ENCODE assay signal across 10 mouse cellular contexts in the genomic region with DNA sequence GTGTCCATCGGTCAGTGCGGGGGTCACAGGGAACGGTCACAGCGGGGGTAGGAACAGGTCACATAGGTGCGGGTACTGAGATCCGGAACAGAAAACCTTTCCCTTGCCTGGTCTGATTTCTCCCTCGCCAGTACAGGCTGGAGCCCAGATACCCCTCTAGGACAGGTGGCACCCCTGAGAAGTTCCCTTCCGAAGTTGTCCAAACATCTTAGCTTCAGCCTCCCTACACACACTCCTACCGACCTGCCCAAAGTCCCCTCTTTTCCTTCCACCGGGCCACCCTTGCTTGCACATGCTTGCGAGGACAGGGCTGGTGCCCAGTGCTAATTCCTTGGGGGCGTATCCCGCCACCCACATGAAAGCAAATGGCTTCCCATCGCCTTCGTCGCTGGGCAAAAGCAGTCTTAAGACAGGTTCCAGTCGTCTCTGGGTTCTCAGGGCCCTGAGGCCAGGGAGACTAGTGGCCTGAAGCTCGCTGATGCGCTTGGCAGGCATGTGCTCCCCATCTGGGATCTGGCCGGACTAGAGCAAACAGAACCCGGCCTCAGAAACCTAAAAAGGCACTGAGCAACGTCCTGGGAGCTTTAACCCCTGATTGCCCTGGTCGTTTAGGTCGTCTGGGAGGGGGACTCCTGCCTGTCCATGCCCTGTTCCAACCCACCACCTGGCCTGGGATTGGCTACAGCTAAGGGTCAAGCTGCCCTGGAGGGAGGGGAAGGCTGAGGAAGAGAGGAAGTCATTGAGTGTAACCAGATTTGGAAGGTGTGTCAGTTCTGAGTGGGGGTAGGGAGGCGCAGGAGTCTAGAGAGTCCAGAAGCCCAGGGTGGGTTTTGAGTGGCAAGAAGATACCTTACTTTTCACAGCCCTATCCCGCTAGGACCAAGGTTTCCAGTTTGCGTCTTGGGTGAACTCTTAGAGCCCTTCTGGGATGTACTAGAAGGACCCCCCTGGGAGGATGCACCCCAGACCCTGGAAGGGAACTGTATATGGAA. TPM values are rescaled to one million over a fixed set of nuclear protein-coding genes. Genes with fewer than 3 reads are reported as not detected.
A peak's percentile ranks its signal among the peaks of the same experiment; 100 is the strongest.
DNase-seq lines count a peak whose midpoint lies in the region; ATAC-seq lines count a peak whose summit lies in the region.
"Had no signal": no experiment of that assay in that cellular context is flagged by ENCODE, and none has a peak within 500 bp of the region (broad histone marks: within the 10 kb centered on the region; RNA-seq: fewer than 3 reads in every experiment).

No protein-coding gene starts in this region.

- no peaks in the 10 kb centered on the region for H3K9me3 ChIP-seq in embryonic facial prominence, embryonic 10.5 days
- no peaks in the 10 kb centered on the region for H3K9me3 ChIP-seq in heart, embryonic 11.5 days (replicated peaks; ENCODE audit: control insufficient read depth, low read length)
- no peaks in the 10 kb centered on the region for H3K9me3 ChIP-seq in limb, embryonic 15.5 days

- peaks cover 69% of the 10 kb centered on the region for H3K27me3 ChIP-seq in embryonic facial prominence, embryonic 10.5 days (replicated peaks; ENCODE audit: low read depth, poor library complexity, severe bottlenecking)
- H3K27me3 ChIP-seq in heart, embryonic 11.5 days (ENCODE audit: control insufficient read depth, insufficient read depth, low read length), result no peaks in the 10 kb centered on the region
- peaks cover 12% of the 10 kb centered on the region; the same call in 1 of the 2 replicates for H3K27me3 ChIP-seq in limb, embryonic 15.5 days
- H3K27me3 ChIP-seq: Patski had no signal

- H3K4me3 ChIP-seq in embryonic facial prominence, embryonic 10.5 days, result peak overlapping the region; percentile 64
- peak overlapping the region; percentile 67 for H3K4me3 ChIP-seq in heart, embryonic 11.5 days (ENCODE audit: low read depth, low read length)
- peak overlapping the region; percentile 61 for H3K4me3 ChIP-seq in limb, embryonic 15.5 days

- DNase-seq in kidney, postnatal 4 days, result peak; percentile 36 to 52
- no peak for DNase-seq in kidney, postnatal 36 days
- DNase-seq in embryonic facial prominence, embryonic 10.5 days (ENCODE audit: low spot score), result peak; percentile 68
- peak; percentile 37 for DNase-seq in ovary, postnatal 14 days (ENCODE audit: low spot score)
- DNase-seq in thymus, postnatal 25 days, result no peak
- no peak for DNase-seq in spleen, adult 12 weeks (ENCODE audit: low spot score)

- H3K4me1 ChIP-seq in embryonic facial prominence, embryonic 10.5 days, result peaks cover 69% of the 10 kb centered on the region
- H3K4me1 ChIP-seq in heart, embryonic 11.5 days (ENCODE audit: control insufficient read depth, insufficient read depth, low read length), result peaks cover 44% of the 10 kb centered on the region
- peaks cover 66% of the 10 kb centered on the region for H3K4me1 ChIP-seq in limb, embryonic 15.5 days

- H3K9ac ChIP-seq in heart, embryonic 11.5 days (ENCODE audit: low read depth, low read length), result peak overlapping the region; percentile 80
- peak overlapping the region; percentile 62 for H3K9ac ChIP-seq in limb, embryonic 15.5 days

- peak; percentile 33 for ATAC-seq in heart, embryonic 11.5 days (replicated peaks; ENCODE audit: insufficient number of reproducible peaks, low FRiP score, low TSS enrichment)
- no peak for ATAC-seq in limb, embryonic 15.5 days (ENCODE audit: insufficient number of reproducible peaks, low FRiP score, low TSS enrichment, low read depth)

- H3K36me3 ChIP-seq in embryonic facial prominence, embryonic 10.5 days (replicated peaks), result 0 out of 2 replicates have a peak, but pooled peaks cover 1% of the 10 kb centered on the region
- H3K36me3 ChIP-seq in heart, embryonic 11.5 days (ENCODE audit: control insufficient read depth, insufficient read depth, low read length), result peaks cover 5% of the 10 kb centered on the region; the same call in 1 of the 2 replicates
- peaks cover 13% of the 10 kb centered on the region for H3K36me3 ChIP-seq in limb, embryonic 15.5 days

- peak overlapping the region; percentile 78 for H3K27ac ChIP-seq in embryonic facial prominence, embryonic 10.5 days (replicated peaks)
- peak overlapping the region; percentile 97 for H3K27ac ChIP-seq in heart, embryonic 11.5 days (ENCODE audit: low read depth, low read length)
- H3K27ac ChIP-seq in limb, embryonic 15.5 days, result peak overlapping the region; percentile 87
- H3K27ac ChIP-seq: macrophage had no signal

- WGBS in embryonic facial prominence, embryonic 10.5 days, result 2% methylated on average over 27 of the region's 27 CpGs
- WGBS in heart, embryonic 11.5 days (ENCODE audit: insufficient replicate concordance), result 3% methylated on average over 27 of the region's 27 CpGs
- 8% methylated on average over 27 of the region's 27 CpGs for WGBS in limb, embryonic 15.5 days

- H3K4me2 ChIP-seq in heart, embryonic 11.5 days, result peak overlapping the region; percentile 90
- peak overlapping the region; percentile 82 for H3K4me2 ChIP-seq in limb, embryonic 15.5 days

RNA-seq across cellular contexts. Expression of a gene that starts 1.0 kb away (rescaled TPM):
- 4.0 and 4.5 TPM in 2 replicates for polyA plus RNA-seq in embryonic facial prominence, embryonic 10.5 days (2016; fragmentation: Nextera tagmentation; extraction: Ambion mirVana)
- 37.1 and 42.5 TPM in 2 replicates for polyA plus RNA-seq in heart, embryonic 11.5 days (2014; fragmentation: Nextera tagmentation; extraction: Ambion mirVana)
- polyA plus RNA-seq in limb, embryonic 15.5 days (2015; fragmentation: Nextera tagmentation; extraction: Ambion mirVana), result 21.5 and 28.0 TPM in 2 replicates
- polyA plus RNA-seq: macrophage had no signal

RNA-seq across cellular contexts. Expression of a gene that starts 33.4 kb away (rescaled TPM):
- polyA plus RNA-seq in embryonic facial prominence, embryonic 10.5 days (2016; fragmentation: Nextera tagmentation; extraction: Ambion mirVana), result 206 and 207 TPM in 2 replicates
- 200 and 209 TPM in 2 replicates for polyA plus RNA-seq in heart, embryonic 11.5 days (2014; fragmentation: Nextera tagmentation; extraction: Ambion mirVana)
- 221 and 243 TPM in 2 replicates for polyA plus RNA-seq in limb, embryonic 15.5 days (2015; fragmentation: Nextera tagmentation; extraction: Ambion mirVana)

RNA-seq across cellular contexts. Expression of a gene that starts 37.1 kb away (rescaled TPM):
- polyA plus RNA-seq in embryonic facial prominence, embryonic 10.5 days (2016; fragmentation: Nextera tagmentation; extraction: Ambion mirVana), result 0.28 TPM in 1 of 2 replicates, not detected in the other
- polyA plus RNA-seq in heart, embryonic 11.5 days (2014; fragmentation: Nextera tagmentation; extraction: Ambion mirVana), result not detected in 2 replicates
- not detected in 2 replicates for polyA plus RNA-seq in limb, embryonic 15.5 days (2015; fragmentation: Nextera tagmentation; extraction: Ambion mirVana)
- polyA plus RNA-seq: macrophage, Patski had no signal

RNA-seq across cellular contexts. Expression of a gene that starts 38.0 kb away (rescaled TPM):
- 18.6 and 23.1 TPM in 2 replicates for polyA plus RNA-seq in embryonic facial prominence, embryonic 10.5 days (2016; fragmentation: Nextera tagmentation; extraction: Ambion mirVana)
- 27.0 and 30.2 TPM in 2 replicates for polyA plus RNA-seq in heart, embryonic 11.5 days (2014; fragmentation: Nextera tagmentation; extraction: Ambion mirVana)
- polyA plus RNA-seq in limb, embryonic 15.5 days (2015; fragmentation: Nextera tagmentation; extraction: Ambion mirVana), result 18.1 and 21.0 TPM in 2 replicates
- polyA plus RNA-seq: macrophage had no signal

RNA-seq across cellular contexts. Expression of a gene that starts 45.8 kb away (rescaled TPM):
- 0.25 and 0.40 TPM in 2 replicates for polyA plus RNA-seq in embryonic facial prominence, embryonic 10.5 days (2016; fragmentation: Nextera tagmentation; extraction: Ambion mirVana)
- 0.27 and 0.30 TPM in 2 replicates for polyA plus RNA-seq in heart, embryonic 11.5 days (2014; fragmentation: Nextera tagmentation; extraction: Ambion mirVana)
- polyA plus RNA-seq in limb, embryonic 15.5 days (2015; fragmentation: Nextera tagmentation; extraction: Ambion mirVana), result 1.1 and 1.3 TPM in 2 replicates
- polyA plus RNA-seq: macrophage had no signal

Comparison
In these comparisons a context has a peak if more than half of its experiments do, and no peak if none do; other contexts are left out.
1. DNase-seq: peak in kidney, postnatal 4 days (2 of 2), embryonic facial prominence, embryonic 10.5 days (single experiment) and ovary, postnatal 14 days (single experiment); none in kidney, postnatal 36 days (0 of 2), thymus, postnatal 25 days (single experiment) and spleen, adult 12 weeks (single experiment).
2. Peak in every context shown above with its lines, with median percentiles within 50 percentile points of each other: H3K27ac ChIP-seq and H3K4me3 ChIP-seq.